Mouse (Mus musculus): ENCODE measurements at regions not wholly inside any gene's neighbourhood (a gene's known extent, or its start where the extent isn't known, plus 50 kb on each side); places are given as distances from the start of the nearest gene placed in this dataset.
"Not testable (repeated sequence)": the region's sequence is repeated elsewhere in the genome, so short reads cannot be mapped to it uniquely, and the experiment has no call there.

- WGBS = 59% methylated on average over 3 of the region's 3 CpGs
Measured at GRCm38 (mm10) chr6:107222602-107223001, 307.0 kb upstream of the Lrrn1 start.

GRCm38 (mm10) chr6:107229843-107230242, 299.7 kb upstream of the Lrrn1 start:
- not testable (repeated sequence) for H3K36me3 ChIP-seq (ENCODE audit: control insufficient read depth, insufficient read depth, low read length); H3K4me1 ChIP-seq (ENCODE audit: control insufficient read depth, insufficient read depth, low read length); DNase-seq; H3K27me3 ChIP-seq (replicated peaks; ENCODE audit: control insufficient read depth, insufficient read depth, low read length); H3K4me3 ChIP-seq (ENCODE audit: insufficient read depth, low read depth, low read length); H3K27ac ChIP-seq (ENCODE audit: insufficient read depth, low read depth, low read length)
- WGBS = 81% methylated on average over 6 of the region's 6 CpGs

More at GRCm38 (mm10) chr6:107222602-107223001, 307.0 kb upstream of the Lrrn1 start:
- Histone ChIP-seq H3K27ac (ENCODE audit: insufficient read depth, low read depth, low read length) (no peak overlapping the region), H3K4me1 (ENCODE audit: control insufficient read depth, insufficient read depth, low read length) (no peaks in the 10 kb centered on the region), H3K4me3 (ENCODE audit: insufficient read depth, low read depth, low read length) (no peak overlapping the region), H3K27me3 (replicated peaks; ENCODE audit: control insufficient read depth, insufficient read depth, low read length) (no peaks in the 10 kb centered on the region; the same call in 1 of the 2 replicates), H3K36me3 (ENCODE audit: control insufficient read depth, insufficient read depth, low read length) (no peaks in the 10 kb centered on the region)
- TF ChIP-seq CTCF (conservative IDR thresholded peaks at IDR 0.05; ENCODE audit: insufficient read depth, insufficient read length, low read depth, low read length) (no peak), POLR2A (IDR thresholded peaks at IDR 0.05; ENCODE audit: low read depth, low read length) (no peak)
- DNase-seq = no peak

GRCm38 (mm10) chr6:107237692-107238091, 291.9 kb upstream of the Lrrn1 start:
- Histone ChIP-seq H3K36me3 (ENCODE audit: control insufficient read depth, insufficient read depth, low read length) (no peaks in the 10 kb centered on the region), H3K27me3 (replicated peaks; ENCODE audit: control insufficient read depth, insufficient read depth, low read length) (no peaks in the 10 kb centered on the region), H3K4me3 (ENCODE audit: insufficient read depth, low read depth, low read length) (no peak overlapping the region), H3K27ac (ENCODE audit: insufficient read depth, low read depth, low read length) (no peak overlapping the region), H3K4me1 (ENCODE audit: control insufficient read depth, insufficient read depth, low read length) (no peaks in the 10 kb centered on the region)
- 79% methylated on average over 3 of the region's 3 CpGs for WGBS
- TF ChIP-seq POLR2A (IDR thresholded peaks at IDR 0.05; ENCODE audit: low read depth, low read length) (no peak), CTCF (conservative IDR thresholded peaks at IDR 0.05; ENCODE audit: insufficient read depth, insufficient read length, low read depth, low read length) (no peak)
- no peak for DNase-seq

GRCm38 (mm10) chr6:107243981-107244380, 285.6 kb upstream of the Lrrn1 start:
- H3K27ac ChIP-seq (ENCODE audit: insufficient read depth, low read depth, low read length) = no peak overlapping the region
- H3K27me3 ChIP-seq (replicated peaks; ENCODE audit: control insufficient read depth, insufficient read depth, low read length) = no peaks in the 10 kb centered on the region
- no peaks in the 10 kb centered on the region for H3K36me3 ChIP-seq (ENCODE audit: control insufficient read depth, insufficient read depth, low read length)
- H3K4me1 ChIP-seq (ENCODE audit: control insufficient read depth, insufficient read depth, low read length) = no peaks in the 10 kb centered on the region
- H3K4me3 ChIP-seq (ENCODE audit: insufficient read depth, low read depth, low read length) = no peak overlapping the region
- WGBS = 46% methylated on average over 3 of the region's 3 CpGs
- TF ChIP-seq CTCF (conservative IDR thresholded peaks at IDR 0.05; ENCODE audit: insufficient read depth, insufficient read length, low read depth, low read length) (no peak), POLR2A (IDR thresholded peaks at IDR 0.05; ENCODE audit: low read depth, low read length) (no peak)
- DNase-seq = no peak

- DNase-seq = no peak
- Histone ChIP-seq H3K27ac (ENCODE audit: insufficient read depth, low read depth, low read length) (no peak overlapping the region), H3K36me3 (ENCODE audit: control insufficient read depth, insufficient read depth, low read length) (no peaks in the 10 kb centered on the region), H3K27me3 (replicated peaks; ENCODE audit: control insufficient read depth, insufficient read depth, low read length) (no peaks in the 10 kb centered on the region), H3K4me3 (ENCODE audit: insufficient read depth, low read depth, low read length) (no peak overlapping the region), H3K4me1 (ENCODE audit: control insufficient read depth, insufficient read depth, low read length) (no peaks in the 10 kb centered on the region)
- no peak for TF ChIP-seq CTCF (conservative IDR thresholded peaks at IDR 0.05; ENCODE audit: insufficient read depth, insufficient read length, low read depth, low read length)
- TF ChIP-seq POLR2A (IDR thresholded peaks at IDR 0.05; ENCODE audit: low read depth, low read length) = no peak
- WGBS = 94% methylated on average over 15 of the region's 15 CpGs
Measured at GRCm38 (mm10) chr6:107280348-107280747, 249.2 kb upstream of the Lrrn1 start.

- TF ChIP-seq CTCF (conservative IDR thresholded peaks at IDR 0.05; ENCODE audit: insufficient read depth, insufficient read length, low read depth, low read length) (no peak), POLR2A (IDR thresholded peaks at IDR 0.05; ENCODE audit: low read depth, low read length) (no peak)
- H3K4me3 ChIP-seq (ENCODE audit: insufficient read depth, low read depth, low read length) = no peak overlapping the region
- 78% methylated on average over 3 of the region's 3 CpGs for WGBS
- H3K4me1 ChIP-seq (ENCODE audit: control insufficient read depth, insufficient read depth, low read length) = no peaks in the 10 kb centered on the region
- no peaks in the 10 kb centered on the region for H3K27me3 ChIP-seq (replicated peaks; ENCODE audit: control insufficient read depth, insufficient read depth, low read length)
- H3K36me3 ChIP-seq (ENCODE audit: control insufficient read depth, insufficient read depth, low read length) = no peaks in the 10 kb centered on the region
- no peak overlapping the region for H3K27ac ChIP-seq (ENCODE audit: insufficient read depth, low read depth, low read length)
- no peak for DNase-seq
Measured at GRCm38 (mm10) chr6:107290850-107291249, 238.7 kb upstream of the Lrrn1 start.

GRCm38 (mm10) chr6:107303676-107304369, 225.7 kb upstream of the Lrrn1 start:
- Histone ChIP-seq H3K4me3 (ENCODE audit: insufficient read depth, low read depth, low read length) (no peak overlapping the region), H3K36me3 (ENCODE audit: control insufficient read depth, insufficient read depth, low read length) (no peaks in the 10 kb centered on the region), H3K27me3 (replicated peaks; ENCODE audit: control insufficient read depth, insufficient read depth, low read length) (no peaks in the 10 kb centered on the region), H3K4me1 (ENCODE audit: control insufficient read depth, insufficient read depth, low read length) (no peaks in the 10 kb centered on the region), H3K27ac (ENCODE audit: insufficient read depth, low read depth, low read length) (no peak overlapping the region)
- 81% methylated on average over 1 of the region's 1 CpGs for WGBS
- TF ChIP-seq CTCF (conservative IDR thresholded peaks at IDR 0.05; ENCODE audit: insufficient read depth, insufficient read length, low read depth, low read length) = no peak
- no peak for TF ChIP-seq POLR2A (IDR thresholded peaks at IDR 0.05; ENCODE audit: low read depth, low read length)
- DNase-seq = no peak

Measured in kidney, adult 2 months (tissue).